Comparison of ENCODE assay signal across 27 mouse cellular contexts in the genomic region with DNA sequence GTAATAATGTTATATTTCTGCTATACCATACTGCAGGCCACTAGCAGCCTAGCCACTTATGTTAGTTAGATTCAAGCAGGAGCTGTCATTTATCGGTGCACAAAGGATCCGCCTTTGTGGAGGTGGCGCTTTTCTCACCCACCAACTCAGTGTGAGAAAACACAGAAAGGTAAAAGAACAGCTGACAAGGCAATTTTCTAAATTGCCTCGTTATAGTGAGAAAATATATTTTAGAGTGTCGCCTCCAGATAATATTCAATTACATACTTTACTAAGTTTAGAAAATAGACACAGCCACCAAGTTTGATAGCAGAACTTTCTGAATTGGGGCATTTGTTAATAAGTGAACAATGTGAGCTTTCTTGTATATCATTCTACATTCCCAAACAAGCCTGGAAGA.
DNase-seq lines count a peak whose midpoint lies in the region; ATAC-seq and TF ChIP-seq lines count a peak whose summit lies in the region.
"Had no signal": no experiment of that assay in that cellular context is flagged by ENCODE, and none has a peak within 500 bp of the region (broad histone marks: within the 10 kb centered on the region; RNA-seq: fewer than 3 reads in every experiment).

No protein-coding gene starts in this region.

- no peaks in the 10 kb centered on the region for H3K79me2 ChIP-seq in CH12.LX (replicated peaks; ENCODE audit: control insufficient read depth, extremely low read depth, insufficient read depth, poor library complexity, severe bottlenecking)

- no peak overlapping the region for H3K9ac ChIP-seq in heart, embryonic 12.5 days
- no peak overlapping the region for H3K9ac ChIP-seq in CH12.LX (ENCODE audit: insufficient read depth, low read depth)
- H3K9ac ChIP-seq in midbrain, embryonic 15.5 days, result no peak overlapping the region
- H3K9ac ChIP-seq: embryonic facial prominence, embryonic 13.5 days; forebrain, embryonic 12.5 days; forebrain, embryonic 15.5 days; hindbrain, embryonic 12.5 days had no signal

- dilution Hi-C loops in CH12.LX (cut with MboI; ENCODE audit: extremely low pct_ligation_motif_present, extremely low pct_unique_long_range_greater_than_20kb, low sequenced_read_pairs), result no loop called here

- H3K27me3 ChIP-seq in heart, embryonic 12.5 days (replicated peaks), result no peaks in the 10 kb centered on the region
- no peaks in the 10 kb centered on the region for H3K27me3 ChIP-seq in CH12.LX (replicated peaks)
- H3K27me3 ChIP-seq in midbrain, embryonic 15.5 days (replicated peaks), result no peaks in the 10 kb centered on the region
- H3K27me3 ChIP-seq: embryonic facial prominence, embryonic 13.5 days; forebrain, embryonic 12.5 days; forebrain, embryonic 15.5 days; hindbrain, embryonic 12.5 days; Patski had no signal

- peak; percentile 18 for DNase-seq in heart, adult 11 months
- DNase-seq in CH12.LX (ENCODE audit: extremely low read depth), result no peak
- DNase-seq in induced T-regulatory cell, adult 2 months (ENCODE audit: low read depth), result peak; percentile 45
- peak; percentile 41 to 66 for DNase-seq in natural killer cell, adult 2 months (ENCODE audit: low spot score in 2 of 2)
- no peak for DNase-seq in layer of hippocampus, adult 18-20 months (ENCODE audit: low spot score in 2 of 2)
- DNase-seq: adrenal gland, adult 8-10 months; adrenal gland, postnatal 25 days; cerebellum, adult 11-12 months; cerebellum, adult 8-10 months; cerebellum, postnatal 10 days; cerebellum, postnatal 36 days; embryo, embryonic 11 days; gastrocnemius, postnatal 25 days; heart, adult 2 months had no signal

- ATAC-seq in heart, embryonic 12.5 days (ENCODE audit: insufficient number of reproducible peaks, low FRiP score), result no peak
- no peak for ATAC-seq in midbrain, embryonic 15.5 days (replicated peaks)
- no peak for ATAC-seq in monocyte, adult 5-6 weeks (replicated peaks; ENCODE audit: insufficient number of reproducible peaks, low FRiP score, low TSS enrichment, poor library complexity, severe bottlenecking)
- ATAC-seq: forebrain, embryonic 15.5 days; hindbrain, embryonic 16.5 days; Patski had no signal

- 83% methylated on average over 5 of the region's 5 CpGs for WGBS in heart, embryonic 12.5 days
- 80% methylated on average over 5 of the region's 5 CpGs for WGBS in midbrain, embryonic 15.5 days

- H3K27ac ChIP-seq in heart, embryonic 12.5 days (ENCODE audit: poor library complexity, severe bottlenecking), result no peak overlapping the region
- no peak overlapping the region for H3K27ac ChIP-seq in CH12.LX (ENCODE audit: insufficient read depth, low read depth)
- H3K27ac ChIP-seq in midbrain, embryonic 15.5 days, result no peak overlapping the region
- H3K27ac ChIP-seq: embryonic facial prominence, embryonic 10.5 days; embryonic facial prominence, embryonic 13.5 days; forebrain, embryonic 12.5 days; forebrain, embryonic 15.5 days; heart, adult 2 months; heart, embryonic 10.5 days; hindbrain, embryonic 12.5 days had no signal

- H3K4me1 ChIP-seq in heart, embryonic 12.5 days (replicated peaks), result no peaks in the 10 kb centered on the region
- H3K4me1 ChIP-seq in CH12.LX (ENCODE audit: control insufficient read depth in 1 of 2, insufficient read depth in 2 of 2), result peaks cover 0 to 6% of the 10 kb centered on the region in 2 experiments; a peak in 1 of 4 replicates
- no peaks in the 10 kb centered on the region for H3K4me1 ChIP-seq in midbrain, embryonic 15.5 days
- H3K4me1 ChIP-seq: embryonic facial prominence, embryonic 10.5 days; forebrain, embryonic 12.5 days; forebrain, embryonic 15.5 days; heart, embryonic 10.5 days; hindbrain, embryonic 12.5 days had no signal

- in situ Hi-C loops in CH12.LX (cut with MboI; ENCODE audit: low pct_ligation_motif_present, low pct_unique_long_range_greater_than_20kb, low sequenced_read_pairs), result loop anchor here (25.0 kb wide), 1 partner anchor 955 kb away; no protein-coding TSS in a partner anchor

- no peak for TF ChIP-seq POLR2A in CH12.LX (IDR thresholded peaks at IDR 0.05; ENCODE audit: low read depth, low read length)

- no peaks in the 10 kb centered on the region for H3K9me3 ChIP-seq in heart, embryonic 12.5 days (replicated peaks)
- no peaks in the 10 kb centered on the region for H3K9me3 ChIP-seq in CH12.LX (replicated peaks; ENCODE audit: low read length)
- H3K9me3 ChIP-seq in midbrain, embryonic 15.5 days, result no peaks in the 10 kb centered on the region
- H3K9me3 ChIP-seq: embryonic facial prominence, embryonic 10.5 days; embryonic facial prominence, embryonic 13.5 days; forebrain, embryonic 12.5 days; forebrain, embryonic 15.5 days; heart, embryonic 10.5 days had no signal

- no peak for TF ChIP-seq RAD21 in CH12.LX (IDR thresholded peaks at IDR 0.05; ENCODE audit: low read depth, low read length)

- no peak for TF ChIP-seq CTCF in CH12.LX (conservative IDR thresholded peaks at IDR 0.05 in 1 of 2, IDR thresholded peaks at IDR 0.05 in 1 of 2; ENCODE audit: low read depth in 2 of 2, low read length in 2 of 2)

- no peak for TF ChIP-seq EP300 in CH12.LX (IDR thresholded peaks at IDR 0.05; ENCODE audit: low read length)

- no peak overlapping the region for H3K4me3 ChIP-seq in heart, embryonic 12.5 days
- H3K4me3 ChIP-seq in CH12.LX (replicated peaks in 1 of 3; ENCODE audit: low read depth in 2 of 3, low read length in 2 of 3, poor library complexity in 1 of 3), result no peak overlapping the region
- H3K4me3 ChIP-seq in midbrain, embryonic 15.5 days, result no peak overlapping the region
- H3K4me3 ChIP-seq: embryonic facial prominence, embryonic 10.5 days; embryonic facial prominence, embryonic 13.5 days; erythroblast, embryonic 14.5 days; forebrain, embryonic 12.5 days; forebrain, embryonic 15.5 days; heart, adult 2 months; heart, embryonic 10.5 days; hindbrain, embryonic 12.5 days had no signal

- no peak overlapping the region for H3K4me2 ChIP-seq in heart, embryonic 12.5 days
- H3K4me2 ChIP-seq in CH12.LX (ENCODE audit: insufficient read depth, low read depth, poor library complexity, severe bottlenecking), result no peak overlapping the region
- no peak overlapping the region for H3K4me2 ChIP-seq in midbrain, embryonic 15.5 days
- H3K4me2 ChIP-seq: embryonic facial prominence, embryonic 13.5 days; forebrain, embryonic 12.5 days; forebrain, embryonic 15.5 days; hindbrain, embryonic 12.5 days had no signal

- H3K36me3 ChIP-seq in heart, embryonic 12.5 days, result no peaks in the 10 kb centered on the region
- H3K36me3 ChIP-seq in CH12.LX (replicated peaks in 1 of 2; ENCODE audit: control insufficient read depth in 1 of 2, insufficient read depth in 1 of 2, low read length in 1 of 2), result no peaks in the 10 kb centered on the region
- H3K36me3 ChIP-seq in midbrain, embryonic 15.5 days (replicated peaks), result no peaks in the 10 kb centered on the region
- H3K36me3 ChIP-seq: embryonic facial prominence, embryonic 10.5 days; embryonic facial prominence, embryonic 13.5 days; forebrain, embryonic 12.5 days; forebrain, embryonic 15.5 days; G1E; heart, embryonic 10.5 days; hindbrain, embryonic 12.5 days had no signal

TF ChIP-seq in CH12.LX, 34 proteins besides CTCF, POLR2A, EP300 and RAD21:
- TF ChIP-seq MXI1 (IDR thresholded peaks at IDR 0.05; ENCODE audit: low read depth, low read length) (no peak), ETS1 (conservative IDR thresholded peaks at IDR 0.05; ENCODE audit: low read depth, low read length) (no peak), USF2 (conservative IDR thresholded peaks at IDR 0.05; ENCODE audit: low read depth, low read length) (no peak), MYC (IDR thresholded peaks at IDR 0.05; ENCODE audit: low read depth, low read length) (no peak), BHLHE40 (IDR thresholded peaks at IDR 0.05; ENCODE audit: low read depth, low read length) (no peak), MAFK (IDR thresholded peaks at IDR 0.05; ENCODE audit: insufficient replicate concordance, low read length) (peak; percentile 71; the same call in 1 of the 2 replicates)

Comparison
In these comparisons a context has a peak if more than half of its experiments do, and no peak if none do; other contexts are left out.
1. DNase-seq: peak in heart, adult 11 months (single experiment), induced T-regulatory cell, adult 2 months (single experiment) and natural killer cell, adult 2 months (2 of 2); none in CH12.LX (single experiment) and layer of hippocampus, adult 18-20 months (0 of 2).